Mouse (Mus musculus): ENCODE data around the gene Pten. TPM values are rescaled to one million over a fixed set of nuclear protein-coding genes. Genes with fewer than 3 reads are reported as not detected.
"Not testable (repeated sequence)": the region's sequence is repeated elsewhere in the genome, so short reads cannot be mapped to it uniquely, and the experiment has no call there.

The Pten gene
- polyA plus RNA-seq, 1 experiment: 13.1 TPM

DNA sequence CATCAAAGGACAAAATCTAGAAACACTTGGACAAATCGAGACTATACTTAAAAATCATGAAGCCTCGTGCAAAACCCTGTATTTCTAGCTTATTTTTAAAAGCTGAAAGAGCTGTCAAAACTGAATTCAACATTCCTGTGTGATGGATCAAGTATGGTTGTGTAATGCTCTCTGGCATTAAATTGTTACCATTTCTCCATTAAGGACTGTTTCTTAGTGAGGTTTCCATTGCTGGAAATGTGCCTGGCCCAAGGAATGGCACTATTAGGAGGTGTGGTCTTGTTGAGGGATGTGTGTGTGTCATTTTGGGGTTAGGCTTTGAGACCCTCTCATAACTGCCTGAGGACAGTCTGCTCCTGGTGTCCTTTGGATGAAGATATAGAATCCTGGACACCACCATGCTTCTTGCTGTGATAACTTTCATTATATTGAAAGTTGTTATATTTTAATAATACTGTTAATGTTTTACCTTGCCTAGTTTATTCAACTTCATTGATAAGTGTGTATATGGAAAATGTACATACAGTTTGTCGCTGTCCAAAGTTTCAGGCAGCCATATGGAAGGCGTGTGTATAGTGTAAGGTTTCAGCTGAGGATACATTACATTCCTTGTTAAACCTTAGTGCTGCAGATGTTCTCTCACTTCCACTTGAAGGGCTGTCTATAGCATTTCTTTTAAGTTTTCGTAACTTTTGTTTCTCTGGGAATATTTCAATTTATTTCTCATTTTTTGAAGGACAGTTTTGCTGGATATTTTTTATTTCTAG is 24.2 kb downstream of the Pten start:
- no peak overlapping the region for H3K27ac ChIP-seq (ENCODE audit: insufficient read depth, low read length)
- no peaks in the 10 kb centered on the region for H3K27me3 ChIP-seq (ENCODE audit: control insufficient read depth, insufficient read depth, low read length)
- H3K36me3 ChIP-seq (ENCODE audit: control insufficient read depth, insufficient read depth, low read length): no peaks in the 10 kb centered on the region; the same call in 1 of the 2 replicates
- peaks cover 3% of the 10 kb centered on the region; the same call in 1 of the 2 replicates for H3K4me1 ChIP-seq (ENCODE audit: control insufficient read depth, insufficient read depth, insufficient read length)
- no peak overlapping the region for H3K4me3 ChIP-seq (ENCODE audit: extremely low read depth, insufficient read depth, insufficient read length)
- 85% methylated on average over 5 of the region's 5 CpGs for WGBS
- no peak for DNase-seq (ENCODE audit: low read depth in 1 of 2, low spot score in 2 of 2)
- no peak for TF ChIP-seq CTCF (IDR thresholded peaks at IDR 0.05; ENCODE audit: extremely low read depth, insufficient read depth, insufficient read length, insufficient replicate concordance)
- TF ChIP-seq POLR2A (IDR thresholded peaks at IDR 0.05; ENCODE audit: low read depth, low read length): no peak

DNA sequence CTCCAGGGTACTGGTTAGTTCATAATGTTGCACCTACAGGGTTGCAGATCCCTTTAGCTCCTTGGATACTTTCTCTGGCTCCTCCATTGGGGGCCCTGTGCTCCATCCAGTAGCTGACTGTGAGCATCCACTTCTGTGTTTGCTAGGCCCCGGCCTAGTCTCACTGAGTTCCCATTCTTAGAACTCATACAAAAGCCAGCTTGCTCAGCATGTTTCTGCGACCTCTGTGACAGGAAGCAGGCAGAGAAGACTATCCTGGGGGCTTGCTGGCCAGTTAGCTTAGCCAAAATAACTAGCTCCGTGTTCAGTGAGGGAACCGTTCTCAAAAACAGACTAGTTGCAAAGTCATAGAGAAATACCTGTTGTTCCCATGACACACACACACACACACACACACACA is 30.1 kb downstream of the Pten start:
- WGBS: 38% methylated on average over 4 of the region's 4 CpGs
- DNase-seq (ENCODE audit: low read depth in 1 of 2, low spot score in 2 of 2): not testable (repeated sequence)

GRCm38 (mm10) chr19:32788016-32788415 is 30.7 kb downstream of the Pten start:
- 93% methylated on average over 3 of the region's 3 CpGs for WGBS
- not testable (repeated sequence) for H3K36me3 ChIP-seq (ENCODE audit: control insufficient read depth, insufficient read depth, low read length); H3K27ac ChIP-seq (ENCODE audit: insufficient read depth, low read length); H3K4me3 ChIP-seq (ENCODE audit: extremely low read depth, insufficient read depth, insufficient read length); DNase-seq (ENCODE audit: low read depth in 1 of 2, low spot score in 2 of 2); H3K27me3 ChIP-seq (ENCODE audit: control insufficient read depth, insufficient read depth, low read length)
- peaks cover 12% of the 10 kb centered on the region for H3K4me1 ChIP-seq (ENCODE audit: control insufficient read depth, insufficient read depth, insufficient read length)

More for the DNA sequence above, 30.1 kb downstream of the Pten start:
- H3K36me3 ChIP-seq (ENCODE audit: control insufficient read depth, insufficient read depth, low read length); H3K27me3 ChIP-seq (ENCODE audit: control insufficient read depth, insufficient read depth, low read length); H3K27ac ChIP-seq (ENCODE audit: insufficient read depth, low read length); H3K4me3 ChIP-seq (ENCODE audit: extremely low read depth, insufficient read depth, insufficient read length): not testable (repeated sequence)
- peaks cover 12% of the 10 kb centered on the region for H3K4me1 ChIP-seq (ENCODE audit: control insufficient read depth, insufficient read depth, insufficient read length)

DNA sequence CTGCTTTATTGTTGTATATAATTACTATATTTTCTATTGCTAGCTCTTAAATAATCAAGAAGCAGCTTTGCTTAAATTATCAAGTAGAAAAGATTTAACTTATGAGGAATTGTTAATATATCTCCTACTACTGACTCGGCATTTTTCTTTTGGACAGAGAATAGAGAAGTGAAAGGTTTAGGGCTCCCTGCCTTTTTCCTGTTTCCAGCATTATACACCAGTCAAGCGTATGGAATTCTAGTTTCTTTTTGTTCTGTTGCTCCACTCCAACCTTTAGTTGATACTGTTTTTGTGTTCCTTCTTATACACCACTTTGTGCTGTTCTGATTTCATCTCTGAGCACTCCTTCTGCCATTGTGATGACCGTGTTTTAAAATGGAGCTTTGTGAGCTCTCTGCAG is 32.2 kb downstream of the Pten start:
- Histone ChIP-seq H3K4me1 (ENCODE audit: control insufficient read depth, insufficient read depth, insufficient read length) (peaks cover 10% of the 10 kb centered on the region), H3K36me3 (ENCODE audit: control insufficient read depth, insufficient read depth, low read length) (peaks cover 1% of the 10 kb centered on the region; the same call in 1 of the 2 replicates), H3K4me3 (ENCODE audit: extremely low read depth, insufficient read depth, insufficient read length) (no peak overlapping the region), H3K27ac (ENCODE audit: insufficient read depth, low read length) (no peak overlapping the region), H3K27me3 (ENCODE audit: control insufficient read depth, insufficient read depth, low read length) (no peaks in the 10 kb centered on the region)
- DNase-seq (ENCODE audit: low read depth in 1 of 2, low spot score in 2 of 2): no peak
- 53% methylated on average over 3 of the region's 3 CpGs for WGBS
- TF ChIP-seq POLR2A (IDR thresholded peaks at IDR 0.05; ENCODE audit: low read depth, low read length) (no peak), CTCF (IDR thresholded peaks at IDR 0.05; ENCODE audit: extremely low read depth, insufficient read depth, insufficient read length, insufficient replicate concordance) (no peak)

- Histone ChIP-seq H3K4me3 (ENCODE audit: extremely low read depth, insufficient read depth, insufficient read length) (no peak overlapping the region), H3K36me3 (ENCODE audit: control insufficient read depth, insufficient read depth, low read length) (0 out of 2 replicates have a peak, but pooled peaks cover 3% of the 10 kb centered on the region), H3K4me1 (ENCODE audit: control insufficient read depth, insufficient read depth, insufficient read length) (peaks cover 10% of the 10 kb centered on the region), H3K27ac (ENCODE audit: insufficient read depth, low read length) (no peak overlapping the region), H3K27me3 (ENCODE audit: control insufficient read depth, insufficient read depth, low read length) (no peaks in the 10 kb centered on the region)
- no peak for TF ChIP-seq CTCF (IDR thresholded peaks at IDR 0.05; ENCODE audit: extremely low read depth, insufficient read depth, insufficient read length, insufficient replicate concordance)
- TF ChIP-seq POLR2A (IDR thresholded peaks at IDR 0.05; ENCODE audit: low read depth, low read length): no peak
- DNase-seq (ENCODE audit: low read depth in 1 of 2, low spot score in 2 of 2): no peak
- WGBS: 46% methylated on average over 6 of the region's 6 CpGs
Measured at GRCm38 (mm10) chr19:32792610-32793009, 35.3 kb downstream of the Pten start.

DNA sequence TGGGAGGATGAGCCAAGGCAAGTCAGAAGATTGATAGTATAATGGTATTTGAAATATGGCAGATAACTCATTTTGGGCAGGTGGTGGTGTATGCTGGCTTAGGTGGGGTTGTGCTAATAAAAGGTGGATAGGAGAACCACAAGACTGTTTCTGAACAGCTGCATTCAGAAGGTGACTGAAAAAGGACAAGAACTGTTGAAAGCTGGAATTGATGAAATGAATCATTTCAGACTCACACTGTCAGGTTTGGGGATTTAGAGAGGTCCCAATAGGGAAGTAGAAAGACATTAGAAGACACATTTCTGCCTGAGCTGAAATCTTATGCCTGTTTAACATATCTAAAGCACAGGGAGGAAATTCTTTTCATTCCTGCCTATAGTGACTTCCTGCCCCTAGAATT is 36.6 kb downstream of the Pten start:
- Histone ChIP-seq H3K4me1 (ENCODE audit: control insufficient read depth, insufficient read depth, insufficient read length) (peaks cover 7% of the 10 kb centered on the region), H3K36me3 (ENCODE audit: control insufficient read depth, insufficient read depth, low read length) (peaks cover 4% of the 10 kb centered on the region), H3K27me3 (ENCODE audit: control insufficient read depth, insufficient read depth, low read length) (no peaks in the 10 kb centered on the region), H3K4me3 (ENCODE audit: extremely low read depth, insufficient read depth, insufficient read length) (no peak overlapping the region), H3K27ac (ENCODE audit: insufficient read depth, low read length) (no peak overlapping the region)
- DNase-seq (ENCODE audit: low read depth in 1 of 2, low spot score in 2 of 2): no peak
- TF ChIP-seq POLR2A (IDR thresholded peaks at IDR 0.05; ENCODE audit: low read depth, low read length) (no peak), CTCF (IDR thresholded peaks at IDR 0.05; ENCODE audit: extremely low read depth, insufficient read depth, insufficient read length, insufficient replicate concordance) (no peak)

GRCm38 (mm10) chr19:32800557-32800956 is 43.3 kb downstream of the Pten start:
- Histone ChIP-seq H3K27me3 (ENCODE audit: control insufficient read depth, insufficient read depth, low read length) (no peaks in the 10 kb centered on the region), H3K36me3 (ENCODE audit: control insufficient read depth, insufficient read depth, low read length) (peaks cover 11% of the 10 kb centered on the region), H3K4me1 (ENCODE audit: control insufficient read depth, insufficient read depth, insufficient read length) (no peaks in the 10 kb centered on the region; the same call in 1 of the 2 replicates), H3K4me3 (ENCODE audit: extremely low read depth, insufficient read depth, insufficient read length) (no peak overlapping the region), H3K27ac (ENCODE audit: insufficient read depth, low read length) (no peak overlapping the region)
- TF ChIP-seq POLR2A (IDR thresholded peaks at IDR 0.05; ENCODE audit: low read depth, low read length) (no peak), CTCF (IDR thresholded peaks at IDR 0.05; ENCODE audit: extremely low read depth, insufficient read depth, insufficient read length, insufficient replicate concordance) (no peak)
- no peak for DNase-seq (ENCODE audit: low read depth in 1 of 2, low spot score in 2 of 2)
- 88% methylated on average over 2 of the region's 2 CpGs for WGBS

Measured in spleen, adult 2 months (tissue).